Mouse (Mus musculus) urinary bladder, postnatal 4 days (tissue): Measurements from ENCODE around the gene Rin2.
A peak's percentile ranks its signal among the peaks of the same experiment; 100 is the strongest.

Experiments
- DNase-seq, 2 experiments: peaks; one replicate each; pipeline ENCODE4 v3.0.0; 2021 to 2022; ENCODE audit warnings: low spot score in 2 of 2

Gene Rin2

DNA sequence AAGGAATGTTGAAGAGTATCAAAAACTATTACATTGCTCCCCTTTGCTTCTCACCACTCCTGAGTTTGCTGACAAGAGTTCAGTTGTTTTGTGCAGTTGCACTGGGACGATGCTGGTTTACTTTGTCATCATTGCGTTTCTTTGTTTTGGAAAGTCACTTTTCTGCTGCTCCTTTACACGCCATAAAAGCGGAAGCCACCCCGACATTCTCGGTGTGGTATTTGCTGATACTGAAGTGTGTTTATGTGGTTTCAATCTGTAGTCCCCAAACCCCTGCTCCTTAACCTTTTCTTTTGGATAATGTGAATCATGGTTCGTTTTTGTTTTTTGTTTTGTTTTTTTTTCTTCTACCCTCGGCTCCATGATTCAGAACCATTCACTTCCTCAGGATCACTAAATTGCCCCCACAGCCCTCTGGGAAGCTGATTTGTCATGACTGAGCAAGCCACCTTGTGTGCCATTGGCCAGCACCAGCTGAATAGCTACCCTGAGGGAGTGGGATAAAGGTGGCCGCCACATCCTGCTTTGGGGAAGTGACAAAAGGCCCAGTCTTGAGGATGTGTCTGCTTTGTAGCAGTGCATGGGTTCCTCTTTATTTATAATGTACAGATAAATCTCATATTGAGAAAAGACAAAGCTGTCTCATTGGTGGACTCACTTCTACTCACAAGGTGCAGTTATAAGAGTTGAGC lies 55.3 kb downstream of the Rin2 start:
- no peak for DNase-seq

DNA sequence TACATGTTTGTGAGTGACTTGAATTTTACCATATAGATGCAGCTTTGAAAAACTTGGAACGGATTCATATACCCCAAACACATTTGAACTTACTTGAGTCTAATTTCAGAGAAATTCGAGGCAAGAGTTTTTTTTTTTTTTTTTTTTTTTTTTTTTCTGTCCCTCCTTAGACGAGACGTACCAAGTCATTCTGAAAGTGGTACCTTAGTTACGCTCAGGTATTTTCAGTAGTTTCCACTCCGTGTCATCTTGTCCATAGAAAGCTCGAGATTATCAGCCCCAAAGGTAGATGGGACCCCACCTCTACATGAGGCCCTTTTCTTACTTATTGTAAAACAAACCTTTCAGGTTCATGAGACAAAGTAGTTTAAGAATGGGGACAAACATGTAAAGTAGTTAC lies 55.9 kb downstream of the Rin2 start:
- no peak for DNase-seq

GRCm38 (mm10) chr2:145735079-145735478 lies 60.1 kb downstream of the Rin2 start:
- no peak for DNase-seq

DNA sequence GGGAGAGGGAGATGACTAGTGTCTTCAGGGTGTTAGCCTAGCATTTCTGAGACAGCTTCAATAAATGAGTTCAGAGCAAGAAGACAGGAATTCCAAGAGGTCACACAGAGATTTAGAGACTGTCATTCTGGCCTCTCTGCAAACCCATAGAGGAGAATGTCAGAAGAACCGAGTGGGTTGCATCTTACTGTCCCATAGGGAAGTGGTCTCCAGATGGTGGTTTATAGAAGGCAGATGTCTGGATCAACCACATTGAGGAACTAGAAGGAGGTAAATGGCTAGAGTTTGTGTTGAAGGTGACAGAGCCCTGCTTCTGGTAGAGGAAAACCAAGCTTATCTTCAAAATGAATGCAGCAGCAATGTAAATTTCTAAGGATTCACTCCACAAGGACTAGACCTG lies 61.5 kb downstream of the Rin2 start:
- DNase-seq, result no peak

GRCm38 (mm10) chr2:145737196-145737595 lies 62.2 kb downstream of the Rin2 start:
- peak in 1 of 2 experiments; percentile 22 for DNase-seq

DNA sequence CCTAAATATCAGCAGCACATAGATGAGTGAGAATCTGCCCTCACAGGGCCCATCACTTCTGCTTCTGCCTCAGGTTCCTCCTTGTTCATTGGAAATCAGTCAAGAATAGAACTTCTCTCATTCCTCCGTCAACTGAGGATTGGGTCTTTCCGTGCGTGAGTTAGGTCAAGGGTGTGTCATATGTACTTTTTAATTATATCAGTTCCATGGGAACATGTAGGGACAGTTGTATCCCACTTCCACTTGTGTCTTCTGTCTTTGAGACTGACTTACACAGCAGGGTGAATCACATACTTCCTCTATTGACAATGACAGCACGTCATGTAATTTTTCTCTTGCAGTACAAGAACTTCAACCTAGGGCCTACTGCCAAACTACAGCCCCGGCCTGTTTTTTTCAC lies 65.7 kb downstream of the Rin2 start:
- DNase-seq, result no peak

DNA sequence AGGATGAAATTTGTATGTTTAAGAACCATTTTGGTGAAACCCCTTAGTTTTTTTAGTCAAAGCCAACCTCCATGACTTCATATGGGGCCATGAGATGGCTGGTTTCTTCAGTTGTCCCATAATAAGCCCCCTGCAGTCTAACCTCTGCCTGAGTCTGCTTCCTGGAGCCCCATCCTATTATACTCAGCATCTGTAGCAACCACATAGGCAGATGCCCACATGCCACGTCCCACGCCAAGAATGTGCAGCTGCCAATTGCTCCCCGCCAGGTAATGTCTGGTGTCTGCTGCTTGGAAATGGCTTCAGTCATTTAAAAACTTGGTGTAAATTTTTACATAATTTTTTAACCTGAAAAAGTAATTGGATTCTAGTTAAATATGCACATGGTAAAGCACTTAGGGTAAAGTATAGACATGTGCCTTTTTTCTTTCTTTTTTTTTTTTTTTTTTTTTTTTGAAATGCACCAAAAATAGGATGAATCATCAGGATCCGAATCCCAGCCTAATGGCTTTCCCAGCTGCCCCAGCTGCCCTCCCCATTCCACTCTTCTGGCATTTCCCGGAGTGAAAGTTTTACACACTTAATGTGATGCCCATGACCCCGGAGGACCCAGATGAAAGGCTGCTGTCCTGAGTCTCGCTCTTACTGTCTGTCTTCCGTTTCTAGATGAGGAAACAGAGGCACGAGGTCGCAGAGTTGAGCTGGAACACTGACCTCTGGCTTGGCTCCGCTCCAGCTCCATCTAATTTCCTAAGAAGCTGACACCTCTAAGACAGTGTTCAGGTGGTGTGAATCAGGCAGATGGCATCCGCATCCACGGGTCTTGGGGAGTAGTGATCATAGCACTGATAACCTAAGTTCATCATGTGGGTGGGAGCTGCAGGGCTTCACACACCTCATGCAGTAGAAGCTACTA lies 68.0 kb downstream of the Rin2 start:
- no peak for DNase-seq

- DNase-seq, result no peak
Observed at GRCm38 (mm10) chr2:145746406-145746805, 71.4 kb downstream of the Rin2 start.

DNA sequence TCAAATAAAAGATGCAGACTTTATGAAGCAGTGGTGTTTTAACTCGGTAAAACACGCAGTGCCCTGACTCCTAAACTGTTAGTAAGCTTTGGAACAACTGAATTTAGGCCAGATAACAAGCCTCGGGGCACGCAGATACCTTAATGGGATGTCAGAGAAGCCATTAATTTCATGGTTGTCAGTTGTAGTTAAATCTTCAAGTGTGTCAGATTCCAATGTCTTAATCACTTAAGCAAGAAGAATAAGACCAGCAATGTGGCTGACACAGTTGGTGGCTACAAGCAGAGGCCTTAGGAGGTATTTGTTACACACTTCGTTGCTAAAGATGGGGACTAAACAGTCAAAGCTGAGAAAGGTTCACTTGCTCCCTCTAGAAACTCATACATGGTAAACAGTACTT lies 74.6 kb downstream of the Rin2 start:
- no peak for DNase-seq

DNA sequence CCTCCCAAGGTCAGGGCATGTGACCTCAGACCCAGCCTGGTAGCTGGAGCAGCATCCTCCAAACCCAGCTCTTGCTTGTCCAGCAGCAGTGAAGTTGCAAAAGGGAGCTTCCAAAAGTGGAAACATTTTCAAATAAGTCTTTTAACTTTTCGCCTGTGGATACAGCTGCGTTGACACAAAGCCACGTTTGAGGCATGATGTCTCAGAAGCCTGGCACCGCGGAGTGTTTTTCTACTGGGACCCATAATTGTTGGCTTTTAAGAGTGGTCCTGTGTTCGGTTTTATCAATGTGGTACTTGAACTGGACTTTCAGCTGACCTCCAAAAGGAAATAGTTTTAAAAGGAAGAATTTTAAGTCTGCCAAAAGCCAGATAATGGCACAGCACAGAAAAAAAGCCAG lies 77.6 kb downstream of the Rin2 start:
- no peak for DNase-seq

DNA sequence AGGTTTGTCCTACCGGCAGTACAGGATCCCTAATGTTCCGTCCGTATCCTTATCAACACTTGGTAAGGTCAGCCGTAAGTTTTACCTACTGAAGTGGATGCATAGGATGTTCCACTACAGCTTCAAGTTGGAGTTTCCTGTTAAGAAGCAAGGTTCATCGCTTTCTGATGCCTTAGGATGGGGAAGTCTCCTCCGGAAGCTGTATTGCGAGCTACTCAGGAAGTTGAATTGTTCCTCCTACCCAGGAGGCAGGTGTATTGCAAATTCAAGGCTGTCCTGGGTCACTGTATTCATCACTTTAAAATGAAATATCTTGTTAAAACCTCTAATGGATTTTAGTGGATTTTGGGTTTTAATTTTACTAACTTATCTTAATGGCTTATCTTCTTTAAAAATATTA lies 79.0 kb downstream of the Rin2 start:
- no peak for DNase-seq

- DNase-seq, result no peak
Observed at GRCm38 (mm10) chr2:145755864-145756822, 81.1 kb downstream of the Rin2 start.

DNA sequence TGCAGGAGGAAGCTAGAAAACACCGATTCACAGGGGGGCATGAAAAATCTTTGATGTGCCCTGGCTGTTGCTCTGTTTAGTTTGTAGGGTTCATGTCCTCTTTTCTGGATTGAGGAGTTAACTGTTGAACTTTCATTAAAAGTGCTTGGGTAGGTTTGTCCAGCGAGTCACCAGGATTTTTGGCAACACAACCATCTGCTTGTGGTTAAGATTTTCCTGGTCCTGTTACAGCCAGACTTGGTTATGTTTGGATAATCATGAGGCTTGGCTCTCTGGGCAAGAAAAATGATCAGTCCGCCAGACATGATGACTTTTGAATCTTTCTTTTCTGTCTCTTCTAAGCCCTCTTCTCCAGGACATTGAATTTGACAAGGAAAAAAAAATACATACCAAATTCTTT lies 85.1 kb downstream of the Rin2 start:
- DNase-seq, result no peak

DNA sequence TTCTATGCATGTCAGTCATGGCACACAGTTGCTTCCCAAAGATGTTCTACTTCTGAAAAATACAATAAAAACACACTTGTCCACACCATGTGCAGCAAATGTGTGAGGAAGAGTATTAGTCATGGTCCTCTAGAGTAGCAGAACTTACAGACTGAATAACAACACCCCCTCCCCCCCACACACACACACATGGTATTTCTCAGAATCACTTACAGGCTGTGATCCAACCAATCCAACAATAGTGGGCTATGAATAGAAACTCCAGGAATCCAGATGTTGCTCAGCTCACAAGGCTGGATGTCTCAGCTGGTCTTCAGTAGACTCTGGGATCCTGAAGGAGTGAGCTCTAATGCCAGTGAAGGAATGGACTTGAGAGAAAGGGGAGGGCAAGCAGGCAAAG lies 86.4 kb downstream of the Rin2 start:
- DNase-seq, result no peak

- DNase-seq, result no peak
Observed at GRCm38 (mm10) chr2:145769964-145770363, 94.9 kb downstream of the Rin2 start.

DNA sequence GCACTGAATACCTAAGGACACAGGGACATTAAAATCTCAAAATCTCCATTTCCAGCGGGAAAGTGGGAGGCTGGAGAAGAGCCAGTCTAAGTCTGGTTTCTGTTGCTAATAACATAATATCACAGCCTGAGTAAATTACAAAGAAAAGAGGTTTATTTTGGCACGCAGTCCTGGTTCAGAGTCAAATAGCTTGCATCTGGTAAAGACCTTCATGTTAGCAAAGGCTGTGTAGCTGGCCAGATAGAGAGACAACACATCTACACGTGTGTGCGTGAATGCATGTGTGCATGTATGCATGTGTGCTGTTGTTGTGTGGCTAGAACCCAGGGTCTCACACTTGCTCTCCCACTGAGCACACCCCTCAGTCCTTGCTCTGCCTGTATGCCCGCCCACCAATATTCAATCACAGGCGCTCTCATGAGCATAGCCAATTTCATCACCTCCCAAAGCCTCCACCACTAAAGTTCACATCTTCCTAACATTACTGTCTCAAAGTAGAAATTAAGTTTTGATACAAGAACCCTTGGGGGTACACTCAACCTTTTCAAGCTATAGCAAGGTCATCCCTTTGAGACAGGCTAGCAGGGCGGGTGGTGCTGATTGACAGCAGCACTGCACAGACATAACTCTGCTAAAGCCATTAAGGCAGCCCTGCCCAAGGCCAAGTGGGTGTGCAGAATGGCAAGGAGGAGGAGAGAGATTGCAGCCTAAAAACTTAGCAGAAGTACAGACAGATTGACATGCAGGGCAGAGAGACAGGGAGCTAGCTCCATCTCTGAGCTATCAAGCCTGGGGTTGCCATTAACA lies 95.9 kb downstream of the Rin2 start:
- DNase-seq, result no peak

- DNase-seq, result no peak
Observed at GRCm38 (mm10) chr2:145783247-145783646, 108.2 kb downstream of the Rin2 start.

DNA sequence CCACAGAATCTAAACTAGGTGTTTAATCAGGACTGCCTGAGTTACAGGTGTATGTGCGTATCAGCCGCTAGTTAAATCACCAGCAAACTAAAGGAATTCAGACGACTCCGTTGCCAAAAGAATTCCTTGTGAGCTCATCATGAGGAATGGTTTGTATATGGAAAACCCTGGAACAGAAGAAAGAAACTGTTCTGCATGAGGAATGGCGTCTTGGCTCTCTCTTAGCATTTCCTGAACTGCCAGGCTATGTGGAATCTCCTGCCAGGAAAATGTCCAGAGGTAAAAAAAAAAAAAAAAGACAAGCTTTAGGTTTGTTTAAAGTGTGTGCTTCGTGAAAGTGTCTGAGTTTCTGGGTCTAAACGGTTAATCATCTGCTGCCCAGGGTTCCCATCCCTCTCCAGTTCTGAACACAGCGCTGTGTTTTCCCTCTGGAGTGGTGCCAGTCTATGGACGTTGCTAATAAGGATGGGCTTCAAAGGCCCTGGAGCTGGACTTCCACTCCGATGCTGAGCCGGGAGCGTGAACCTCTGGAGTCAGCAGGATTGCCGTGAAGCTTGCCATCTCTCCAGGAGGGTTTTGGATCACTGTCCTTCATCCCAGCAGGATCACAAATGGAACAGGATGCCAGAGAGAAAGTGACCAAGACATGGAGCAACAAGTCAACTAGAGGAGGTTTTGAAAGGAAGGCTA lies 109.4 kb downstream of the Rin2 start:
- no peak for DNase-seq

GRCm38 (mm10) chr2:145784964-145785363 lies 109.9 kb downstream of the Rin2 start:
- DNase-seq, result no peak

DNA sequence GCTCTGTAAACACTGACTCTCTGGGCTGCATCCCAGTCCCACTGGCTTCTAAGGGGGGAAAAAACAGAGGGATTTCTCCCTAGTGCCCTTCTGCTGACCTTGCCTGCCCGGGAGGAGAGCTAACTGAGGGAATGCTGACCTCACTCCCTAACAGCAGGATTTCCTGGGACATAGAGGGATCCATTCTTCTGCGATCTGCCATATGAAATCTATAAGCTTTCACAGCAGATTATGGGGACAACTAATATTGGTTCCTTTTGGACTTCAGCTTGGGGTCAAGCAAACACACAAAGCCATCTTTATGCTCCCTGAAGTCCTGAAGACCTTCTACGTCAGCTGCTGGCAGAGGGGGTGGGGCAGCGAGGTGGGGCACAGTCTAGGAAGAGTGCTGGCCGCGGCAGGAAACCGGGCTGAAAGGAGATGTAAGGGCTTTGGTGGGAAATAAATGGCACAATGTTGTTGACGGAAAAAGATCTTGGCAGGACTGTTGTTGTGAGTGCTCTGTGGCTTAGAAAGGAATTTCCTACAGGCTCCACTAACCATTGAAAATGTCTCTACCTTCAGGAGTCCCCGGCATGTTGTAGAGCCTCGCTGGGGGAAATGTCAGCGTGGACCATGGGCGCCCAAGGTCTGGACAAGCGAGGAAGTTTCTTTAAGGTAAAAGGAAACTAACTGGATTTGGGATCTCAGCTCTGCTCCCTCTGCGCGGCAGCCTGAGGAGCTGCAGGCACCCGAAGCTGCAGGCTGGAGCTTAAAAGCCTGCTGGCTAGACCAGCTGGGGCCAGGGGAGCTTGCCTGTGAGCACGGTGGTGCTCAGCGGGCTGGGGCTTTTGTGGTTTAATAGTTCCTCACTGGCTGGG lies 111.0 kb downstream of the Rin2 start:
- peak; percentile 31 to 62 for DNase-seq
